Mouse (Mus musculus): ENCODE results near the gene Ppp1r13l.

DNA sequence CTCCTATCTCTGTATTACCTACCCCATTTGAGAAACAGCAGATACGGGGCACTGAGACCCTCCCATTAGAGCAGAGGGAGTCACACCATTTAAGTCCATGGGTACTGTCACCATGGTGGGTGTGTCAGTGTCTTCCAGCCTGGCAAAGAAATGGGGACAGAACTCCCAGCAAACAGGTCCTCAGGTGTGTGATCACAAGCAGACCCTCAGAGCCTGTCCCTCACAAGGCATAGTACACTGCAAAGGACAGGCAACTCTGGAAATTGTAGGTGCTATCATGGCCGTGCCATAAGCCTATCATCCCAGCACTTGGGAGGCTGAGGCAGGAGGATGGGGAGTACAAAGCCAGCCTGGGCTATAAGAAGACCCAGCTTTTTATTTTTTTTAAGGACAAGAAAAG, 41.3 kb upstream of the Ppp1r13l start:
- TF ChIP-seq POLR2A (IDR thresholded peaks at IDR 0.05; ENCODE audit: borderline replicate concordance, extremely low read depth, insufficient read depth, insufficient read length, poor library complexity, severe bottlenecking) (no peak), CTCF (IDR thresholded peaks at IDR 0.05; ENCODE audit: borderline replicate concordance, extremely low read depth, insufficient read depth, insufficient read length) (no peak)

Data from brain, embryonic 14.5 days (tissue).